Mouse (Mus musculus): ENCODE results near the gene Clcnka. TPM values are rescaled to one million over a fixed set of nuclear protein-coding genes. Genes with fewer than 3 reads are reported as not detected.
A peak's percentile ranks its signal among the peaks of the same experiment; 100 is the strongest.

Gene Clcnka
- polyA plus RNA-seq (2012; ENCODE audit: insufficient read depth, insufficient read length, missing spikeins) = not detected in 2 replicates

DNA sequence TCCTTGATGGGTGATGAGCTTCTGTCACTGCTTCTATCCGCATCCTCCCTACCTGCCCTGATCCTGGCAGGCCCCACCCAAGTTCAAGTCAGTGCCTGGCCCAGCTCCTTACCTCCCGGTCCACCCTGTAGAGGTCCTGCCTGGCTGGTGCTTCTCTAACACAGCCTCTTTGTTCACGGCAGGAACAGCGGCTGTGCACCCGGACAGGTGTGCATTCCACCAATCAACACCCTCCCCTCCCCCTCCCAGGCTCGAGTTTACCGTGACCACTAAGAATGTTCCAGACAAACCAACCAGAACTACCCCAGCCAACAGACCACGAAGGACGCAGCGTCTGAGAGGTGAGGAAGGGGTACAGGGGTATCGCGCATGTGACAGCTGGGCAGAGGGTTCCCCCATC lies at the start of gene Clcnka:
Gene Clcnka, minus strand, starts transcription at position 180 of the 400 bp plus-strand sequence.
- H3K4me1 ChIP-seq (ENCODE audit: control insufficient read depth, insufficient read depth, low read length) = no peaks in the 10 kb centered on the region
- H3K27ac ChIP-seq (ENCODE audit: insufficient read depth, low read depth, low read length) = no peak within 1 kb of the TSS
- TF ChIP-seq CTCF (IDR thresholded peaks at IDR 0.05; ENCODE audit: low read depth, low read length) (no peak), POLR2A (IDR thresholded peaks at IDR 0.05; ENCODE audit: borderline replicate concordance, low read depth, low read length) (no peak)
- H3K4me3 ChIP-seq (ENCODE audit: insufficient read depth, low read length) = no peak within 1 kb of the TSS

DNA sequence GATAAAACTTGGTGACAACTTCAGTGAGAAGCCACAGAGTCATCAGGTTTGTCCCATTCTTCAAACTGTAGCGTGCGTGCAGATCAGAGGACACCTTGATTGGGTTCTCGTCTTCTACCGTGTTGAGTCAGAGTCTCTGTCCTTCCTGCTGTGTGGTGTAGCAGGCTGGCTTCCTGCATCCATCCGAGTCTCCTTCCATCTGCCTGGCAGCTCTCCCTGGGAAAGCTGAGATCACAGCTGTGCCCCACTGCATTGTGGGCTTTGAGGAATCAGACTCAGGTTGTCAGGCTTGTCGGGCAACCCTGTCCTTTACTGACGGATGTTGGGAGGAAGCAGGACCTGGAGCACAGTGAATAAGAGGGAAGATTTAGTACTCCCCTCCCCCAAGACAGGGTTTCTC lies 47.7 kb upstream of the Clcnka start:
- H3K27ac ChIP-seq (ENCODE audit: insufficient read depth, low read depth, low read length) = no peak overlapping the region
- TF ChIP-seq POLR2A (IDR thresholded peaks at IDR 0.05; ENCODE audit: borderline replicate concordance, low read depth, low read length) (no peak), CTCF (IDR thresholded peaks at IDR 0.05; ENCODE audit: low read depth, low read length) (no peak)
- H3K4me3 ChIP-seq (ENCODE audit: insufficient read depth, low read length) = no peak overlapping the region
- H3K4me1 ChIP-seq (ENCODE audit: control insufficient read depth, insufficient read depth, low read length) = peaks cover 18% of the 10 kb centered on the region

DNA sequence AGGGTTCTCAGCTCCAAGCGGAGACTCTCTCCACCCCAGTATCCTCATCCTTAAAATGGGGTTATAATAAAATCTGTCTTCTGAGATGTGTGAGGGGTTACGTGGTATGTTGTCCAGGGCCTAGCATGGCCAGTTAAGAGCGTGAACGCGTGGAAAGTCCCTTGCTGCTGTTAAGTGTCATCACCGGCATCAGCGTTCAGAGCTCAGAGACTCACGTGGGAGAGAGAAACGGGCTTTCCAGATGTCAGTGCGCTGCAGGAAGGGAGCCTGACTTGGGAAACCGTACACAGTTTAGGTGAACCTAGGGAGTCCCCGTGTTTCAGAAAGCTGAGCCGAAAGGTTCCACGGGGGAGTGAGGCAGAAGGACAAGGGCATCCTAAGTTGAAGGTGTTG lies 46.8 kb upstream of the Clcnka start:
- Histone ChIP-seq H3K4me3 (ENCODE audit: insufficient read depth, low read length) (peak overlapping the region; percentile 93), H3K27ac (ENCODE audit: insufficient read depth, low read depth, low read length) (peak overlapping the region; percentile 34; the same call in 1 of the 2 replicates), H3K4me1 (ENCODE audit: control insufficient read depth, insufficient read depth, low read length) (peaks cover 18% of the 10 kb centered on the region)
- TF ChIP-seq POLR2A (IDR thresholded peaks at IDR 0.05; ENCODE audit: borderline replicate concordance, low read depth, low read length) = no peak
- no peak for TF ChIP-seq CTCF (IDR thresholded peaks at IDR 0.05; ENCODE audit: low read depth, low read length)

DNA sequence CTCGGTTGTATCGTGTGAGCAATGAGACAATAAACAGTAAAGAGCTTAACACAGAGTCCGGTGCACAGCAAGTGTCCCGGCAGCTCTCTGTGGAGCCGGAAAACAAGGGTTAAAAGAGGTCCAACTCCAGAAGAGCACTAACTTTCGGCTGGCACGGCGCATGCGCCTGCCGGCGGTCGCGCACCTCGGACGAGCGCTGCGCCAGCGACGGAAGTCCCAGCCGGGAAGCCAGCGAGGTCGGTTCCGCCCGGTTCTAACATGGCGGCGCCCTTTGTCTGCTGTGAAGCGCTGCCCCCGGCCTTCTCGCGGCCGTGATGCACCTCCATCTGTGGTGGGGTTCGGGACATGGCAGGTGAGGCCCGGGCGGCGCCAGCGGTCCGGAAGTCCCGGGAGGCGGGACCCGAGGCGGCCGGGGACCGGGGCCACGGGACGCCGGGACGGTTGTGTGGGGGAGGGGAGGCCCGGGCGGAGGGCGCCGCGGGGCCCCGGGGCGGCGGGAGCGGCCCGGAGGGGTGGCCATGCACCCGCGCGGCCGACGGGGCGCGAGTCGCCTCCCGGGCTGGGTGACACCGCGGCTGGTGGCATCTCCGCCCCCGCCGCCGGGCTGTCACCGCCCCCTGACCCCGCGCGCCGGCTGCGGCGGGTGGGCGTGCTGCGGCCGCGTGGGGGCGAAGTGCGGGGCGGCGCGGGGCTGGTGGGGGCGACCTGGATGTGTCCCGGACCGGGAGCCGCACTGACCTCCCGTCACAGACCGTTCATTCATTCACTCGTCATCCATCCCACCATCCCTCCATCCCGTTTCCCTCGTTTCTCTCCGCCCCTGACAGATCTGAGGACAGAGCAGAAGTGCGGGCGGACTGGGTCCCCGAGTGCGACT lies 46.2 kb upstream of the Clcnka start, which contains the start of gene Zbtb17:
Gene Zbtb17, plus strand, starts transcription at position 204 of the 877 bp plus-strand sequence.
- Histone ChIP-seq H3K4me3 (ENCODE audit: insufficient read depth, low read length) (peak within 1 kb of the TSS; percentile 93), H3K27ac (ENCODE audit: insufficient read depth, low read depth, low read length) (peak within 1 kb of the TSS; percentile 56), H3K4me1 (ENCODE audit: control insufficient read depth, insufficient read depth, low read length) (peaks cover 18% of the 10 kb centered on the region)
- TF ChIP-seq CTCF (IDR thresholded peaks at IDR 0.05; ENCODE audit: low read depth, low read length) = no peak
- TF ChIP-seq POLR2A (IDR thresholded peaks at IDR 0.05; ENCODE audit: borderline replicate concordance, low read depth, low read length) = no peak

DNA sequence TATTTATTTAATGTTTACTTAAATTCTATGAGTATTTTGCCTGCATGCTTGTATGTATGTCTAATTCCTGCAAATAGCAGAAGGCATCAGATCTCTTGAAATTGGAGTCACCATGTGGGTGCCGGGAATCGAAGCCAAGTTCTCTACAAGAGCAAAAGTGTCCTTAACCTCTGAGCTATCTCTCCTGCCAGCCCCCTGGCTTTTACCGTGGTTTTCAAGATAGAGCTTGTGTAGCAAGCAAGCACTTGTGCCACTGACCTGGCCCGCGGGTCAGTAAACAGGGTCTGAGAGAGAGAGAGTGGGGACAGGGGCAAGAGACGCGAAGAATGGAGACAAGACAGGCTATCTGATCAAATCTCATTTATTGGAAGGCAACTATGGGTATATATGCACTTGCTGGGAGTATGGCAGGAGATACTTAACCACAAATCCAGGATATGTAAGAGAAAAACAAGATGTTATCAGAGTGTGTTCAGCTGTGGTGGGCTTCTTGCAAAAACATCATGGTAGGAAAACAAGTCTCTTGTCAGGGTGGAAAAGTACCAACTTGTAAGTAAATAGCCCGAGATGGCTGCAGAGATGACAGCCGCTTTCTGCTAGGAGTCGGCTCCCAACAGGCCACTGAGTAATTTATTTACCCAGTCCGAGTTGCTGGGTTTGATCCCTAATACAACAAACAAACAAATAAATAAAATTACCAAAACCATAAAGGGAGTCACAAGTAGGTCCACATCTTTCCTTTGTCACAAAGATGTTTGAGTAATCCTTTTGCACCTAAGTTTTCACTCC lies 45.3 kb upstream of the Clcnka start:
- H3K27ac ChIP-seq (ENCODE audit: insufficient read depth, low read depth, low read length) = no peak overlapping the region
- peak overlapping the region; percentile 93 for H3K4me3 ChIP-seq (ENCODE audit: insufficient read depth, low read length)
- peaks cover 18% of the 10 kb centered on the region for H3K4me1 ChIP-seq (ENCODE audit: control insufficient read depth, insufficient read depth, low read length)
- no peak for TF ChIP-seq CTCF (IDR thresholded peaks at IDR 0.05; ENCODE audit: low read depth, low read length)
- no peak for TF ChIP-seq POLR2A (IDR thresholded peaks at IDR 0.05; ENCODE audit: borderline replicate concordance, low read depth, low read length)

DNA sequence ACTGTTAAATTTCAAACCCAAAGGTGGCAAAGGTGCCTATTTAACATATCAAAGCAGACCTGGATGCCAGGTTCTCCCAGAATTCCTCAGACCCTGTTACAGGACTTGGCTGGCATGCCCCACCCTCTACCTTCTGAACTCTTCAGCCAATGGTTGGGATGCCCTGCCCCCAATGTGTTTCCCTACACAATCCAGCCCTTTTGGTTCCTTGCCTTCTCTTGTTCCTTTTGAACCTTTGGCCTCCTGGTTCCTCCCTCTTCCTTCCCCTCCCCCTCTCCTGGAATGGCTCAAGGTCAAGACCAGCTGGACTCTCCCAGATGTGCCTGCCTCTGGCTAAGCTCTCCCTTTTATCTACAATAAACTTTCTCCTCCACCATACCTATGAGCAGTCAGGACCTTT lies 42.4 kb upstream of the Clcnka start:
- Histone ChIP-seq H3K4me3 (ENCODE audit: insufficient read depth, low read length) (no peak overlapping the region), H3K27ac (ENCODE audit: insufficient read depth, low read depth, low read length) (no peak overlapping the region), H3K4me1 (ENCODE audit: control insufficient read depth, insufficient read depth, low read length) (peaks cover 14% of the 10 kb centered on the region)
- TF ChIP-seq CTCF (IDR thresholded peaks at IDR 0.05; ENCODE audit: low read depth, low read length) (no peak), POLR2A (IDR thresholded peaks at IDR 0.05; ENCODE audit: borderline replicate concordance, low read depth, low read length) (no peak)

DNA sequence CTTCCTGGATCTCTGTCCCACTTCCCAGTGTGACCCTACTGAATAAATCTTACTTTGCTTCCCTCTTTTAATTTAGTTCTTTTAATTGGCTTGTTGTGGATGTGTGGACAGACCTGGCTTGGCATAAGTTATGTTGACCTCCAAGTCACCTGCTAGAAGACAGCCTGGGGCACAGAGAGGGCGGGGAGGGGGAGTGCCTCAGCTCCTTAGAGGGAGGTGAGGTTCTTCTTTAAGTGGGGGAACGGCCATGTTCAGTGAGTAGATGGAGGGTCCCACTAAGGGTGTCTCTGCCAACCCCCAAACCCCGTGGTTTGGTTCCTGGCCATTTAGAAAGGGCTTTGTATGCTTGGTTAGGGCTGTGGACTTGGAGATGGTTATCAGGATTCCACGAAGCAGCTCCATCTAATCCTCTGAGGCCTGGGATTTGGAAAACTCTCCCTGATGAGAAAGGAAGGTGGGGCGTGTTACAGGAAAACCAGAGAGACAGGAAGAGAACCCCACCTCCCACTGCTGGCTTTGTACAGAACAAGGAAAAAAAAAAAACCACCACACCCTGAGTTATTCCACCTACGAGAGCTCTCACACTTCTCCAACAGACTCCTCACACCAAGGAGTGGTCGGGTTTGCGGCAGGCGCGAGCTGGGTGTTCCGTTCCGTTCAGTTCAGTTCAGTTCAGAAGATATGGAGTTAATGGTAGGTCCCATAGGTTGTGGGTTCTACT lies 40.7 kb upstream of the Clcnka start:
- TF ChIP-seq POLR2A (IDR thresholded peaks at IDR 0.05; ENCODE audit: borderline replicate concordance, low read depth, low read length) (no peak), CTCF (IDR thresholded peaks at IDR 0.05; ENCODE audit: low read depth, low read length) (no peak)
- Histone ChIP-seq H3K27ac (ENCODE audit: insufficient read depth, low read depth, low read length) (no peak overlapping the region), H3K4me1 (ENCODE audit: control insufficient read depth, insufficient read depth, low read length) (peaks cover 8% of the 10 kb centered on the region; the same call in 1 of the 2 replicates), H3K4me3 (ENCODE audit: insufficient read depth, low read length) (no peak overlapping the region)

DNA sequence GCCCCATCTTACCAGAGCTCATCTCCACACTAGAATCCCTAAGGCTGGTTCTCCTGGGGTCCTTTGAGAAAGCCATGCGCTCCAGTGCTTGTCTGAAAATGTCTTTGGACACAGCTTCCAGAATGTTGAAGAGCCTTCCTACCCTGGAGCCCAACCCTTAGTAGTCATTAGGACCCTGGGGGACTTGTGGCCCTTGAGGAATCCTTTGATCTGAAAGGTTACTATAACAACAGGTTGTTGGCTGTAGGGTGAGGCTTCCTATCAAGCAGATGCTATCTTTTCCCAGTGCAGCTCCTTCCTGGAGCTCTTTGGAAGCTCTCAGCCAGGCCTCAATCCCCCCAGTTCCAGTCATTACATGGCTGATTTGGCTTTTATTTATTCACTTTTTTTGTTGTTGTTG lies 37.5 kb upstream of the Clcnka start, which contains the start of gene Srarp:
Gene Srarp, minus strand, starts transcription at position 132 of the 400 bp plus-strand sequence.
- Histone ChIP-seq H3K4me1 (ENCODE audit: control insufficient read depth, insufficient read depth, low read length) (peaks cover 3% of the 10 kb centered on the region; the same call in 1 of the 2 replicates), H3K4me3 (ENCODE audit: insufficient read depth, low read length) (no peak within 1 kb of the TSS), H3K27ac (ENCODE audit: insufficient read depth, low read depth, low read length) (no peak within 1 kb of the TSS)
- no peak for TF ChIP-seq CTCF (IDR thresholded peaks at IDR 0.05; ENCODE audit: low read depth, low read length)
- TF ChIP-seq POLR2A (IDR thresholded peaks at IDR 0.05; ENCODE audit: borderline replicate concordance, low read depth, low read length) = no peak

DNA sequence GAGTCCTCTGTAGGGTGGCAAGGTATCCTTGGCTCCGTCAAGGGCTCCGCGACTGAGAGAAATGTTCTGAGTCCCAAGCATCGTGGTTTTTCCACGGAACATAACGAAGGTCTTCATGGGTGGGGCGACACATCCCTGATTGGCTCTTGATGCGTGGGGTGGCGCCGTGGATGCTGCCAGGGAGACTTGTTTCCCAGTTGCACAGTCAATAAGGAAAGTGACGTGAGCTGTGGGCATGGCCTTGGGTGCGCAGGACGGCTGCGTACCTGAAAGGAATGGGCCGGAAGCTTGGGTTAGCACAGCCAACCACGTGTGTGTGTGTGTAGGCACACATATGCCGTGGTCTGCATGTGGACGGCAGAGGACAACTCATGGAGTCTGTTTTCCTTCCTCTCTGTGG lies 34.7 kb upstream of the Clcnka start:
- H3K4me1 ChIP-seq (ENCODE audit: control insufficient read depth, insufficient read depth, low read length) = no peaks in the 10 kb centered on the region
- TF ChIP-seq POLR2A (IDR thresholded peaks at IDR 0.05; ENCODE audit: borderline replicate concordance, low read depth, low read length) = no peak
- no peak for TF ChIP-seq CTCF (IDR thresholded peaks at IDR 0.05; ENCODE audit: low read depth, low read length)
- no peak overlapping the region for H3K27ac ChIP-seq (ENCODE audit: insufficient read depth, low read depth, low read length)
- H3K4me3 ChIP-seq (ENCODE audit: insufficient read depth, low read length) = no peak overlapping the region
